Mouse (Mus musculus) heart, adult 2 months (tissue): ENCODE measurements around the gene Slc35b3. TPM values are rescaled to one million over a fixed set of nuclear protein-coding genes. Genes with fewer than 3 reads are reported as not detected.

Source experiments
- DNase-seq, 2 experiments: peaks; one replicate each; pipeline ENCODE4 v3.0.0; 2021
- H3K27ac ChIP-seq: fragments of 200-600 bp; 2 replicates; pipeline ENCODE4 v1.8.1; 2022
- H3K27me3 ChIP-seq: fragments of 200-500 bp; 2 replicates; pipeline ENCODE4 v1.6.1; 2012; ENCODE audit warnings: mild to moderate bottlenecking, low read length, inconsistent platforms, mixed read lengths; ENCODE audit not compliant: control insufficient read depth, insufficient read depth
- H3K36me3 ChIP-seq: fragments of 200-500 bp; 2 replicates; pipeline ENCODE4 v1.6.1; 2012; ENCODE audit warnings: low read length, inconsistent platforms; ENCODE audit not compliant: control insufficient read depth, insufficient read depth
- H3K4me1 ChIP-seq: fragments of 200-500 bp; 2 replicates; pipeline ENCODE4 v1.6.1; 2011; ENCODE audit warnings: low read length; ENCODE audit not compliant: control insufficient read depth, insufficient read depth
- H3K4me3 ChIP-seq: fragments of 200-600 bp; 2 replicates; pipeline ENCODE4 v1.8.1; 2022
- H3K79me2 ChIP-seq: fragments of 200-500 bp; replicated peaks from 2 replicates; pipeline ENCODE4 v1.6.1; 2012; ENCODE audit warnings: mild to moderate bottlenecking, inconsistent platforms, low read length, moderate library complexity, mixed read lengths; ENCODE audit not compliant: control insufficient read depth, insufficient read depth
- H3K9ac ChIP-seq: fragments of 200-500 bp; 2 replicates; pipeline ENCODE4 v1.6.1; 2012; ENCODE audit warnings: low read depth, mild to moderate bottlenecking, control low read depth, inconsistent platforms, low read length, mixed read lengths
- CTCF ChIP-seq: fragments of 200-600 bp; IDR thresholded peaks from 2 replicates; pipeline ENCODE4 v1.8.1; 2022; ENCODE audit warnings: antibody characterized with exemption, mild to moderate bottlenecking, moderate library complexity
- EP300 ChIP-seq: fragments of 200-500 bp; IDR thresholded peaks from 2 replicates; pipeline ENCODE4 v1.6.1; 2011; ENCODE audit warnings: low read depth, low read length, control low read depth; ENCODE audit not compliant: insufficient read depth
- POLR2A ChIP-seq: fragments of 200-500 bp; IDR thresholded peaks from 2 replicates; pipeline ENCODE4 v1.6.1; 2011; ENCODE audit warnings: mild to moderate bottlenecking, low read depth, low read length, control low read depth; ENCODE audit not compliant: insufficient read depth
- WGBS: fragments of 180-500 bp; shearing (Covaris S2); methylation state at CpG from one replicate; pipeline ENCODE4 v1.1.7; 2018; 5-methylcytosine and 5-hydroxymethylcytosine counted together
- intact Hi-C: fragments of 180-260 bp; cut with DNase I; formaldehyde crosslinking; loops from one replicate; pipeline ENCODE4 v1.15.1; 2025
- polyA plus RNA-seq: library from polyadenylated mRNA; depleted of rRNA; stranded (reverse); fragments of >200 nt; gene quantifications from 2 replicates; pipeline ENCODE4 v1.2.3, GENCODE M21; 2012
- total RNA-seq, 2 experiments: library from RNA; stranded (reverse); gene quantifications; 2 replicates each; pipeline ENCODE4 v1.2.3; 2021

Slc35b3 gene
- total and polyA plus RNA-seq, 3 experiments = 3.5 to 5.3 (median 4.8) TPM

DNA sequence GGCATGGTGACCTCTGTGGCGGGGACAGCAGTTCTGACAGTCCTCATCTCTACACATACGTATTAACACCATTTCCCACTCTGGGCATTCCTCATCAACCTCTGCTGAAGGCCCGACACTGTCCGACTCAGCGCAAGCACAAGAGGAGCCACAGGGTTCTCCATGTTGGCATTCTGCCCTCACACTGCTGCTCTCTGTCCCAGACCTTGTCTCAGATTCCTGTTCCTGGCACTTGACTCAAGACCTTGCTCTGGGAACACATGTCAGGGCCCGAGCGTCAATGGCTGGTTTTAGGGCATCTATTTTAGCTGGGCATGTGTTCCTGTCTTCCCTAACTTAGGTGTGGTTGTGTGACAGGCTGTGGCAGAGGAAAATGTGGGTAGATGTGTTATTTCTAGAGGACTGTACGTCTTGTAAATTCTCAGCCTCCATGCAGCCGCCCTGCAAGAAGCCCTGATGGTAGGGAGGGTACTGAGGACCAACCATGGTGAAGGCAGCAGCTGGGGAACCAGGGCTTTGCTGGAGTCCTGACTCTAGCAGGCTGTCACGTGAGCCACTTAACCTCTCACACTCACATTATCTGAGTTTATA lies 24.7 kb downstream of the Slc35b3 start:
- peaks cover 2% of the 10 kb centered on the region; the same call in 1 of the 2 replicates for H3K36me3 ChIP-seq
- 85% methylated on average over 10 of the region's 10 CpGs for WGBS
- no peaks in the 10 kb centered on the region for H3K4me1 ChIP-seq
- intact Hi-C loops = no loop called here
- DNase-seq = no peak
- TF ChIP-seq POLR2A = no peak
- no peak for TF ChIP-seq CTCF
- no peak for TF ChIP-seq EP300
- H3K27ac ChIP-seq = no peak overlapping the region
- H3K79me2 ChIP-seq = no peaks in the 10 kb centered on the region
- no peaks in the 10 kb centered on the region for H3K27me3 ChIP-seq
- no peak overlapping the region for H3K4me3 ChIP-seq
- H3K9ac ChIP-seq = no peak overlapping the region

DNA sequence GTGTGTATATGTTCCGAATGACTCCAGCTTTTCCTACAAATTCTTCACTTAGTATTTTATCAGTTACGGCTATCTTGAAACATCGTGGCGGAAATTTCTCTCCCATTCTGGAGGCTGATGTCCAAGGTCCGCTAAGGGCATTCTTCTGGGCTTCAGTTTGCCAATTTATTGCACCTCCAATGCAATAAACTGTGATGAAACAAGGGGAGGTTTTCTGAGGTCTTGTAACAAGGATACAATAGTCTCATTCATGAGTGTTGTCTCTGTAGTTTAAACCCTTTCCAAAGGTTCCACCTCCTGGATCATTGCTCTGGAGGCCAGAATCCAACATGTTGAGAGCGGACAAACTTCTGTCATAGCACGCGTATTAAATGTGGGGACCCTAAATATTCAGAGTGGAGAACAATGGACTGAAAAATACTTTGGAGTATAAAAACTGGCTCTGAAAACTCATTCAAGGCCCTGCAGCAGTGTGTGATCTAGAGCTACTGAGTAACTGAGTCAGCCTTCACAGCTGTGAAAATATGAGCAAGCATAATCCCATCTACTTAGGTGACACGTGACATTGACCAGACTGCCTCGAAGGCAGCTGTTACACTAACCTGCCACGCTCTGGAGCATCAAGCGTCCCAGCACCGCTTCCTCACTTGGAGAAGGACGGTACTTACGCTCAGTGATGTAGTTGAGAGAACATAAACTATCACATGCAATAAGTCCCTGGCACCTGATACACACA lies 30.7 kb downstream of the Slc35b3 start:
- no peak for DNase-seq
- no peak overlapping the region for H3K27ac ChIP-seq
- peaks cover 2% of the 10 kb centered on the region; the same call in 1 of the 2 replicates for H3K36me3 ChIP-seq
- WGBS = 91% methylated on average over 15 of the region's 15 CpGs
- H3K79me2 ChIP-seq = no peaks in the 10 kb centered on the region
- no peaks in the 10 kb centered on the region for H3K4me1 ChIP-seq
- intact Hi-C loops = no loop called here
- H3K4me3 ChIP-seq = no peak overlapping the region
- no peak for TF ChIP-seq CTCF
- TF ChIP-seq POLR2A = no peak
- no peak for TF ChIP-seq EP300
- no peak overlapping the region for H3K9ac ChIP-seq
- no peaks in the 10 kb centered on the region for H3K27me3 ChIP-seq

DNA sequence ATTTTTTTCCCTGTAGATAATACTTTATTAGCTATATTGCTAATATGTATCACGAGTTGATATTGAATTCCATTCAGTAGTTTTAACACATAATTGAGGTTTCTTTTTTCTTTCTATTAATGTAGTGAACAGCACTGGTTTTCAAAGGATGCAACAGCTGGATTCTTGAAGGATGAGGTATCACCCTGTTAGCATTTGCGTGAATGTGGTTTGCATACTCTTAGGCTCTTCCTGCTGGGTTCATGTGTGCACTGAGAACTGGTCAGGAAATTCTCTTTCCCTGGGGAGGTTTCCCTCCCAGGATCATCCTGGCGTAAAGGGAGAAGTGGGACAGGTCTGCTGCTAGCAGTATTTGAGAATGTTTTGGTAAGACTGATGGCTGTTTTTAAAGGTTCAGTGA lies 38.0 kb downstream of the Slc35b3 start:
- no peaks in the 10 kb centered on the region for H3K79me2 ChIP-seq
- no peak for TF ChIP-seq CTCF
- TF ChIP-seq EP300 = no peak
- no peak for TF ChIP-seq POLR2A
- H3K27me3 ChIP-seq = no peaks in the 10 kb centered on the region
- no peak overlapping the region for H3K4me3 ChIP-seq
- H3K36me3 ChIP-seq = no peaks in the 10 kb centered on the region
- no peak for DNase-seq
- H3K27ac ChIP-seq = no peak overlapping the region
- H3K9ac ChIP-seq = no peak overlapping the region
- no peaks in the 10 kb centered on the region for H3K4me1 ChIP-seq
- intact Hi-C loops = no loop called here
- 41% methylated on average over 3 of the region's 3 CpGs for WGBS

DNA sequence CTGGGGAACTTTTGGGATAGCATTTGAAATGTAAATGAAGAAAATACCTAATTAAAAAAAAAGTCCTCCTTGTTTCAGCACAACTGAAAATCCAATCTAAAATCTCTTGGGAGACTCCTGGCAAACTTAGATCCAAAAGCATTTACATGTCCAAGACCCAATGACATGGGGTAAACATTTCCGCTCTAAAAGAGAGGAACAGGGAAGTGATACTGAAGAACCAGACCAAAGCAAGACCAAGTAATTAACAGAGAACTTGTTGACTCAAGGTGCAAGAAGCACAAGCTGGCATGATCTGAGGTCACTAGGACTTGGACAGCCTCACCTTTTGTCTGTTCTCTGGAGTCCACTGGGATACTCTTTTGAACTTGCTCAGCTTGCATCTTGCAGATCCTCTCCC lies 39.4 kb downstream of the Slc35b3 start:
- intact Hi-C loops = no loop called here
- H3K27me3 ChIP-seq = no peaks in the 10 kb centered on the region
- DNase-seq = no peak
- TF ChIP-seq CTCF (no peak), EP300 (no peak), POLR2A (no peak)
- 71% methylated on average over 1 of the region's 1 CpGs for WGBS
- no peaks in the 10 kb centered on the region for H3K4me1 ChIP-seq
- no peak overlapping the region for H3K9ac ChIP-seq
- no peak overlapping the region for H3K4me3 ChIP-seq
- H3K79me2 ChIP-seq = no peaks in the 10 kb centered on the region
- no peaks in the 10 kb centered on the region for H3K36me3 ChIP-seq
- no peak overlapping the region for H3K27ac ChIP-seq

DNA sequence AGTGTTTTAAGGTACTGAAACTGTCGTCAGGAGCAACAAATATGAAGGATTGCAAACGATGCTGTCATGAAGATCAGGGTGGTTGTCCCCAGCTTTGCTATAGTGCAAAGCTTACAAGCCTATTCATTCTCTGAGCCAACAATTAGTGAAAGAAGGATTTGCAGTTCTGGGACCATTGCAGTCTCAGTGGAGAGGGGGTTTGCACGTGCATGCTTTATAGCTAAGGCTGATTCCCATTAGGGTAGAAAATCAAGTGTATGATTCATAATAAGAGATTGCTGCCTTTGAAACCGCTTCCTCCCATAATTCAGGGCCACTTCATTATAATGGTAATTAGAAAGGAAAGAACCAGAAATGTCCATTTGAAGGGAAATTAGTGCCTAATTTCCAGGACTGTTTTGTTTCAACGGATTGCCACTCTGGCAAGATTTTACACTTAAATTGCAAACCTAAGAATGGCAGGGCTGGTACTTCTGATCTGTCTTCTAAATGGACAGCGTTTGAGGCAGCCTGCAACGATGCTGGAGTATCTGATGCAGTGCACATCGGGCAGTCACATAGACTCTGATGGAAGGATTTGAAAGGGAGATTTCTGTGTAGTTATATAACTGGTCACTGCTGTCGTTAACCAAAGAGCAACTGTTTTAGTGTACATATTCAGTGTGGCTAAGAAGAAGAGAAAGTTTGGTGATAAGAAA lies 42.3 kb downstream of the Slc35b3 start:
- Histone ChIP-seq H3K9ac (no peak overlapping the region), H3K4me3 (no peak overlapping the region), H3K79me2 (no peaks in the 10 kb centered on the region), H3K27ac (no peak overlapping the region), H3K27me3 (no peaks in the 10 kb centered on the region), H3K4me1 (no peaks in the 10 kb centered on the region), H3K36me3 (no peaks in the 10 kb centered on the region)
- WGBS = 76% methylated on average over 9 of the region's 9 CpGs
- no peak for TF ChIP-seq POLR2A
- TF ChIP-seq EP300 = no peak
- TF ChIP-seq CTCF = no peak
- intact Hi-C loops = no loop called here
- DNase-seq = no peak

DNA sequence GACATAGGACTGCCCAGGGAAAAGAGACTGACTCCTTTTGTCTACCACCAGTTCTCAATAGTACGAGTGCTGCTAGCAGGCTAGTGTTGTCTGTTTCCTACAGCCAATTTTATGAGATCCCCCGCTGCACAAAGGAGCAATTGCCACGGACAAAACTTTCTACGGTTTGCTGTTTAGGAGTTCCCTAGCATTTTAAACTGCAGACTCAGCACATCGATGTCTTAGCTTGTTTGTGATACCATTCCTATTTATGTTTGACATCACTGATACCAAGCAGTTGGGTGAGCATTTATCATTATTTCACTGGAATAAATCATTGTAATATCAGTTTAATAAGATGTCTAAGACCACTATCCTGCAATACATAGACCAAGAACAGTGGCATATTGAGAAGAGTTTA lies 43.1 kb downstream of the Slc35b3 start:
- no peak overlapping the region for H3K9ac ChIP-seq
- no peaks in the 10 kb centered on the region for H3K79me2 ChIP-seq
- no peaks in the 10 kb centered on the region for H3K4me1 ChIP-seq
- intact Hi-C loops = no loop called here
- H3K27me3 ChIP-seq = no peaks in the 10 kb centered on the region
- no peak overlapping the region for H3K27ac ChIP-seq
- no peak for DNase-seq
- H3K4me3 ChIP-seq = no peak overlapping the region
- H3K36me3 ChIP-seq = no peaks in the 10 kb centered on the region
- TF ChIP-seq EP300 = no peak
- TF ChIP-seq CTCF = no peak
- WGBS = 84% methylated on average over 5 of the region's 5 CpGs
